Mouse (Mus musculus) layer of hippocampus, postnatal 25 days (tissue): ENCODE measurements around the gene Pnmal2. TPM values are rescaled to one million over a fixed set of nuclear protein-coding genes. Genes with fewer than 3 reads are reported as not detected.

Experiments used
- DNase-seq, 2 experiments: peaks; one replicate each; pipeline ENCODE4 v3.0.0; 2022; ENCODE audit warnings: mixed read lengths in 2 of 2, low spot score in 1 of 2; ENCODE audit errors: extremely low spot score in 1 of 2
- total RNA-seq, 2 experiments: library from RNA; stranded (reverse); gene quantifications; 2 replicates each; pipeline ENCODE4 v1.2.3; 2021

The Pnmal2 gene
- total RNA-seq, 2 experiments from 2014 or later, result 320 to 337 TPM

DNA sequence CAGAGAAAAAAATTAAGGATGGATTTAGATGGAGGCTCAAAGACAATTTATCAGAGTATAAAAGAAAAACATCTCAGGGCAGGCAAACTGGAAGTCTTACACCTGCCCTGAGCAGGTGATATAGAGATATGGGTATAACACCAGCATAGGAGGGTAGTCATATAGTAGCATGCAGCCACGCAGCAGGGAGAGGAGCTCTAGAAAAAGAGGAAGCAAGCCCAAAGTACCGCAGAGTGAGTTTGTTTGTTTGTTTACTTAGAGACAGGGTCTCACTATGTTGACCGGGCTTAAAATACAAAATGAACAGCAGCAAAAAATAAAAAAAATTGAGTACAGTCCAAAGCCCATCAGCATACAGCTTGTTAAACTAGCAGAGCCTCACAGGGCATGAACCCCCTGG is 26.7 kb downstream of the Pnmal2 start:
- DNase-seq, result no peak

DNA sequence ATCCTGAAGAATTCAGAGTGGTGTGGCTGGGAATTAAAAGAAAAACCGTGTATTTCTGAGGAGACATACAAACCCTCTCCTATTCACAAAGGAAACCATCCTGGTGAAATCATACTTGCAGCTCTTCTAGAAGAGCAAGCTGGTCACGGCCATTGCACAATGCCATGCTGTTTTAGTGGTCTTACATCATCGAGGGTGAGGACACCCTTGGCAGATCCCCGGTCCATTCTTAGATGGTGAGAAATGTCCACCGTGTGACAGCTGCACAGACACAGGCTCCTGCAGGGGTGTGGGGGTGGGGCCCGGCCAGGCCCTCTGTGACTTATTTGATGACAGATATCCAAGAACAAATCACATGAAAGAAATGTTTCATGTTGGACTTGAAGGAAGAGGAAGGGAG is 29.5 kb downstream of the Pnmal2 start:
- DNase-seq, result no peak

DNA sequence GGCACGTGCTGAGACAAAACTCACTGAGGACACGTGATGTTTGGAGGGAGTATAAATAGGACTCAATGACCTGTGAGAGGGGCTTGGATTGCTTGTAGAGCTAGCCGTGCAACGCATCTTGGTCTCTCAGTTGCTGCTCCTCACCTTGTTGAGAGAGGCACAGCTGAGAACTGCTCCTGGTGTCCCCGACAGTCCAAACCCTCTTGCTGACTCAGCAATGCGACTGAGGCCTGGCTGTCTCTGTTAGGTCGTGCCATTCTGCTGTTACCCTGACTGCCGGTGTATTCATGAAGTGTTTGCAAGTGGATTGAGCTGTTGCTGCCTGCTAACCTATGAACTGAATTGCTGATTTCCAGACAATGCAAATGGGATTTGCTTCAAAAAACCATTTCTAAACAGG is 31.8 kb downstream of the Pnmal2 start:
- no peak for DNase-seq

DNA sequence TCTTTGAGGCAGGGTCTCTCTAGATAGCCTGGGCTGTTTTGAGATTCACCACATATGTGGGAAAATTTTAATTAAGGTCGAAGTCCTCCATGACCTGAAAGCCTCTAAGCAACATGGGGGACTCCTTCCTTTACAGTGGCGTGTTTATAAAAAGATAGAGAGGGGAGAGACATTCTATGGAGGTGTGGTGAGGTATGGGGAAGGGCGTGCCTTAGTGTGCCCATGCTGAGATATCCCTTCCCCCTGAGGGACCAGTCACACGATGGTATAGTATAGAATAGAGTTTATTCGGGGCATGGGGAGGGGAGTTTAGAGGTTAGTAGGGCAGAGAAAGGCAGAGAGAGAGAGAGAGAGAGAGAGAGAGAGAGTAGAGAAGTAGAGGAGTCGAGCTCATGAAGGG is 33.7 kb downstream of the Pnmal2 start:
- DNase-seq, result no peak

DNA sequence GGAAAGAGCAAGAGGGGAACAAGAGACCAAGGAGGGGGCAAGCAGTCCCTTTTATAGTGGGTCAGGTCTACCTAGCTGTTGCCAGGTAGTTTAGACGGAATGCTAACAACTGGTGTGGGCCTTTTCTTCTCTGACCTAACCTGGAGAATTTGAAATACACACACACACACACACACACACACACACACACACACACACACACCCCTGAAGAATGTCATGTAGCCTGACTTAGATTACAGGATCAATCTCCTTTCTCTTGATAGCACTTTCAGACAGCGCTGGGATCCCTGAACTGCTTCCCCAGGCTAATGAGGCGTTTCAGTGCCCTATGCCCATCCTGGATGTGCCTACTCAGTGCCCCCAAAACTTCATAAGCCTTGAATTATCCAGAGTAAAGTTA is 34.1 kb downstream of the Pnmal2 start:
- no peak for DNase-seq

DNA sequence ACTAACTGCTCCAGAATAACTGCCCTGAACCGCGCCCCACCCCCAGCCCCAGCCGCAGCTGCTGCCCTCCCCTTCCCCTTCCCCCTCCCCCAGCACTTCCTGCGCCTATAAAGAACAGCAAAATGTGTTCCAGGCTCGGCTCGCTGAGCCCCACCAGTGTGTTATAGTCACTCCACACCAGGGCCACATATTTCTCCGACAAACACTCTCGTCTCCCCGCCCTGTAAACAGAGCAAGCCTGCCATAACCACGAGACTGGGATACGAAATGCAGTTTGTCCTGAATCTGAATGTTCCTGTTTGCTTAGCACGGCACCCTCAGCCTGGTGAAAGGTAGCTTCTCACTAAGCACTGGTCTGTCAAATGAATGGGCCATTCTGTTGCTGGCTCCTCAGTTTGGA is 35.9 kb downstream of the Pnmal2 start:
- DNase-seq, result peak in 1 of 2 experiments; percentile 41

DNA sequence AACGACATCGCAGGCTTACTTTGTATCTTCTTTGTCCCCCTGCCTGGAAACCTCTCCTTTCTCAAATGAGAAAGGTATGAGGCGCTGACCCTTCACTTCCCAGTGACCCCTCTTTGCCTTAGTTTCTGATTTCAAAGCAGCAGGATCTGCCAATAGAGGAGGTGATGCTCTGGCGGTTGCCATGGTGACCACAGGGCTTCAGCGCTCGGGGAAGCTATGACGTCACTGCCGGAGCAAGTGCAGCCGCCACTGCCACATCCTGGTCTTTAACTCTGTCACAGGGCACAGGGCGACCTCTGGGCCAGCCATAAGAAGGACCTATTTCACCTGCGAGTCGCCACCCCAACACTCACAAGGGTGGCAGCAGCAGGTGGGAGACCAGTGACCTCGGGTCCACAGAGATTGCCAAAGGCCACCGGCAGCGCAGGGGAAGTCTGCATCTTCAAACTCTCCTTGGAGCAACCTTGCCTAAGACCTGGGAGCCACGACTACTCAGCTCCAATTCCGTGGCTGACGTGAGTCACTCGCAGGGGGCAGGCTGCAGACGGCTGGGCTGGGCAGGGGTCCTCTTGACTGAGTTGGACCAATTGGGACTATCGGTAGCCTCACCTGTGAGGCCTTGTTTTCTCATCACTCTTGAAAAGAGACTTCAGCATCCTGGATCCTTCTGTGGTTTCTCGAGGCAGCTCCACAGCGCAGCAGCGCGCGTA is 38.5 kb downstream of the Pnmal2 start, which contains the start of gene Gm42372:
Gm42372 (plus strand) TSS at position 228 of the 710 bp plus-strand sequence.
- DNase-seq, result peak; percentile 69 to 74

DNA sequence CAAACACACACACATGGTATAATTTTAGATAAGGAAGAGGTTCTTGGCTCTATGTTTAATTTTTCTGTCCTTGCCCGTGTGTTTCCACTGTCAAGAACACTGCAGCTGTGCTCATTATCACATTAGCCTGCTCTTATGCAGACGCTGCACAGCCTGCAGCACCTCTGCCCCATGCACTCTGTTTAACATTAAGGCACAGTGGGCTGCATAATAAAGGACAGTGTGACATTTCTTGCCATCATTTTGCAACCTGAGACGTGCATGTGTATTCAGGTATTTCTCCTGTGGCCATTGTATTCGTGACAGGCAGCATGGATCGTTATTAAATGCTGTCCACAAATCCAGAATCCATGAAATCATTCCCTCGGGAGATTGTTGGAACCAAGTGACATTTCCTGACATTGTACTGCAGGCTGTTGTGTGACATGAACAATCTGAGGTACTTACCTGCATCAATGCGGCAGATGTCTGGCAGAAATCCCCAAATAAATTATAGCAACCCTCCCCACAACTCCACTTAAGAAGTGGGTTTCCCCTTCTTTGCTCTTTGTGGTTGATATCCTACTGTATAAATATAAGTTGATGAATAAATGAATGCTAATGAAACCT is 43.2 kb downstream of the Pnmal2 start:
- no peak for DNase-seq

DNA sequence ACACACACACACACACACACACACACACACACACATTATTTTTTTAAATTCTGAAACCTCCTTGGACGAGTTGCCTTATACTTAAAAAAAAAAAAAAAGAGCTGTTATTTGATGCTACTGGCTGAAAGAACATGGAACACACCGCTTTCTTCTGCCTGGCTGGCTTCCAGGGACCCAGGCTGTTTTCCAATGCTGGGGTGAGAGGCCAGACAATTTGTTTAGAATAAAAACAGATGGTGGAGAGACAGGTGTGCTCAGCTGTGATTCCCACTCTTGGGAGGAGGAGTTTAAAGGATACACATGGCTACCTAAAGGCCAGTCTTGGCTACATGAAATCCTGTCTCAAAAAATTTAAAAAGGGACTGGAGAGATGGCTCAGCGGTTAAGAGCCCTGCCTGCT is 43.9 kb downstream of the Pnmal2 start:
- DNase-seq, result no peak

DNA sequence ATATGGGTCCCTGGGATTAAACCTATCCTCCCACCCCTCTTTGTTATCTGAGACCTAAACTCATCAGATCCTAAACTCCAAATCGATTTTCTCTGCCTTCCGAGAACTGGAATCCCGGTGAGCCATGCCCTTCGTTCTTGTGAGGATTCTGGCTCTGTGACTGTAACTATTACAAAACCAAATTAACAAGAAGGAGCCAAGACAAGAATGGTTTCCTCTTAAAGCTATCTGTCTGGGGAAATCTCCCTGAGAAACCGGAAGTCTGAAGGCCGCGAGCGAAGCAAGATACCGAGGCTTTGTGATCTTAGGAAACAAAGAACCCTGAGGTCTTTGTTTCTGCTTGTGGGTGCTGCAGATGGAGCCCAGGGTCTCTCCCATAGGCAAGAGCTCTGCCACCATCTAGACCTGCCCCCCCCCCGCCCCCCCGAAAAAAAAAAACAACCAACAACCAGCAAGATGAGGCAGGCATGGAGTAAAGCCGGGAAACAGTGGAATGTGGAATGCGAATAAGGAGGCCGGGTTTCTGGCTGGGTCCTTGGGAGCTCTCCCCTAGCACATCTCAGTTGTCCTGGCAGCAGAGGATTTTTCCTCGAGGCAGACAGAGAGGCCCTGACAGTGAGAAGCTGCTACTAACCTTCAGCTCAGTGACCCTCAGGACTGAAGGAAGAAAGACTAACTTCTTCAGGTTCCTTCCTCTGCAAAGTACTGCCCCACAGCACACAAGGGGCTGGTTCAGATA is 45.7 kb downstream of the Pnmal2 start:
- no peak for DNase-seq

DNA sequence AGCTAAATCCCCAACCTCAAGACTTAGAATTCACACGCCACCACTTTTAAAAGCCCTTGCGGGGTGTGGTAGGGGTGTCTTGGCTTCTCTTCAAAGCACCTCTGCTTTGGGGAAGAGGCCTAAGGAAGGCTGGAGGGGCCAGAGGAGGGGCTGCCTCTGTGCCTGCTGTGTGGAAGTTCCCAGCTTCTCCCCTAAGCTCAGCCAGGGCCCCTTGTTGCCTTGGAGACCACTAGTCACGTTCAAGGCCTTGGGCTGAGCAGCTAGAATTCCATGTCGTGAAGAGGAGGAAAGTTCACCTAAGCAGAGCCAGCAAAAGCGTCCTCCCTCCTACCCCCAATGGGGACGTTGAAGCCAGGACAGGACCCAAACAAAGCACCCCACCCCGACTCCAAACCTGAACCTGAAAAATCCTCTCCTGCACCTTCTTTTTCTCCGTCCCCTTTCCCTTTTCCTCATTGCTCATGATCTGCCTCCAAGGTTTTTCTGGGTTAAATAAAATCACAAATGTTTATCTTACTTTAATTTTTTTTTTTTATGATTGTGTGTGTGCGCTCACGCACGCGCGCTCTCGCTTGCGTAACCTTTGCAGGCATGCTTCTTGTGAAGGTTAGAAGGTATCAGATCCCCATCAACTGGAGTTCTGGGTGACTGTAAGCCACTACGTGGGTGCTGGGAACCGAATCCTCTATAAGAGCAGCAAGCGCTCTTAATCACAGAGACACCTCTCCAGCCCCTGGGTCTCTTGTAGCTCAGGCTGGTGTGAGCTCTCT is 47.4 kb downstream of the Pnmal2 start:
- DNase-seq, result no peak

DNA sequence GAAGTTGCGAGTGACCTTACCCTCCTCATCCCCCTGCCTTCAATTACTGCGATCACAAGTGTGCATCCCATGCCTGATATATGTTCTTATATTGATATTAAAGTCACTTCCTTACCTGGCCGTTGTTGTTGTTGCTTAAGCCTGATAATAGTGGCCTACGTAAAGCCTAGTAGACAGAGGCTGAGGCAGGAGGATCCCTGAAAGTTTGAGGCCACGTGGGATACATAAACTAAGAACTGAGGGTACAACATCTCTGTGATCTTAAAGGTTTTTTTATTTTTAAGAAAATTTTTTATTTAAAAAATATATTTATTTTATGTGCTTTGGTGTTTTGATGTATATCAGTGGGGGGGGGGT is 47.9 kb downstream of the Pnmal2 start, which contains the start of gene Ccdc8:
Ccdc8 (plus strand) TSS at position 258 of the 357 bp plus-strand sequence.
- no peak for DNase-seq

DNA sequence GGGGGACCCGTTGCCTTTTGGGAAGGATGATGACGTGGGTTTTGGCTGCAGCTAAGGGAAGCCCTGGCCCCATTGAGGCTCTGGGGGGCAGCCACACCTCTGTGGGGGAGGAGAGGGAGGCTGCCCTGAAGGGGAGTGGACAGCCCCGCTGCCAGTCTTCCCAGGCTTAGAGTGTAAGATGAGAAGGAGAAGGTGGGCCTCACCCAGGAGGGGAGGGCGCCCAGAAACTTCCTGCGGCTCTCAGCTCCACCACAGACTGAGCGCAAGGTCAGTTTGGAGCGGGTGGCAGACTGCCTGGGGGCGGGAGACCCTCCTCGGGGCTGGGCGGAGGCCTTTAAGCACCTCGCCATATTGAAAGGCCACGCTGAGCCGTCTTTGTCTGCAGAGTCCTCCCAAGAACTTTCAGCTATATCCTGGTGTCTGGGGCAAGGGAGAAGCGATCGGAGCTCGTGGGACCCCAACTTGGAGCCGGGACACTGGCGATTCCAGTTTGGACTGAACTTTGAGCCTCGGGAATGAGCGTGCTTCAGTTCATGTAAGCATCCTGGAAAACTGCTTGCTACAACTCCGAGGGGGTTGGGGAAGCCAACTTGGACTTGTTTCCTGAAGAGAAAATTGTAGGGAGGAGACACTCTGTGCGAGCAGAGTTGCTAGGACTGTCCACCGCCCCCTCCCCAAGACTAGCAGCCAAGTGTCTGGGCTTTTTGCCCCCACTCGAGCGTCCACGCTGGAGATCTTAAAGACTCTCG is 49.3 kb downstream of the Pnmal2 start:
- peak in 1 of 2 experiments; percentile 19 for DNase-seq

DNA sequence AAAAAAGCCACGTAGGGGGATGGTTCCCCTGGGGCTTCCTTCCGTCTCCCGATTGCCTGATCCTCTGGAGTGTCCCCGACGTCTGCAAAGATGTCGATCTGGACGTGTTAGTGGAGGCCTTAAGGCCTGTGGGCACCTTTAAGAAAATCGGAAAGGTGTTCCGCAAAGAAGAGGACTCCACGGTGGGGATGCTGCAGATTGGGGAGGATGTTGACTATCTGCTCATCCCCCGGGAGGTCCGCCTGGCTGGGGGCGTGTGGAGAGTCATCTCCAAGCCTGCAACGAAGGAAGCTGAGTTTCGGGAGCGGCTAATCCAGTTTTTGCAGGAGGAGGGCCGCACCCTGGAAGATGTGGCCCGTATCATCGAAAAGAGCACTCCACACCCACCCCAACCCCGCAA is 49.9 kb downstream of the Pnmal2 start:
- DNase-seq, result no peak

DNA sequence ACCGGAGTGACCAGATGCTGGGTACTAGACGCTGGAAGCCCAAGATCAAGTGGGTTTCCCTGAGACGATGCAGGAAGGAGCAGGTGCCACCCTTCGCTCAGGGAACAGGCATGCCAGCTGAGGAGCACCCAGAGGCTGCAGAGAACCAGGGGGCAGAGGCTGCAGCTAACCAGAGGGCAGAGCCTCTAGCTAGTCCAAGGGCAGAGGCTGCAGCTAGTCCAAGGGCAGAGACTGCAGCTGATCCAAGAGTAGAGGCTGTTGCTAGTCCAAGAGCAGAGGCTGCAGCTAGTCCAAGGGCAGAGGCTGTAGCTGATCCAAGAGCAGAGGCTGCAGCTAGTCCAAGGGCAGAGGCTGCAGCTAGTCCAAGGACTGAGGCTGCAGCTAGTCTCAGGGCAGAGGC is 50.9 kb downstream of the Pnmal2 start:
- no peak for DNase-seq

Other genes with a start within 250 kb of the Pnmal2 start
- not detected for gene Ceacam9, start 222.8 kb upstream of the Pnmal2 start, total RNA-seq
- gene Ap2s1, start 206.3 kb upstream of the Pnmal2 start, total RNA-seq, result 100 to 1,000 TPM; 278 to 315 TPM
- 1 to 10 TPM; 2.4 to 3.5 TPM for gene Slc1a5, start 163.3 kb upstream of the Pnmal2 start, total RNA-seq
- 100 to 1,000 TPM; 322 to 327 TPM for gene Strn4, start 128.8 kb upstream of the Pnmal2 start, total RNA-seq
- gene Fkrp, start 128.0 kb upstream of the Pnmal2 start, total RNA-seq, result 10 to 100 TPM; 46.7 to 47.7 TPM
- gene Prkd2, start 101.8 kb upstream of the Pnmal2 start, total RNA-seq, result 1 to 10 TPM; 5.2 to 6.9 TPM
- 100 to 1,000 TPM; 150 to 160 TPM for gene Dact3, start 69.4 kb upstream of the Pnmal2 start, total RNA-seq
- gene Gng8, start 52.9 kb upstream of the Pnmal2 start, total RNA-seq, result 1 to 10 TPM; 2.5 to 3.2 TPM
- under 1 TPM in 1 of 2 experiments, not detected in 1; 0.09 TPM for gene Ptgir, start 38.2 kb upstream of the Pnmal2 start, total RNA-seq
- 1,000 to 10,000 TPM; 2,256 to 2,439 TPM for gene Calm3, start 20.6 kb upstream of the Pnmal2 start, total RNA-seq
- 100 to 1,000 TPM; 104 to 117 TPM for gene Pnmal1, start 15.0 kb downstream of the Pnmal2 start, total RNA-seq
- 10 to 100 TPM; 52.6 to 53.6 TPM for gene Gm42372, start 38.4 kb downstream of the Pnmal2 start, total RNA-seq
- 1 to 10 TPM; 2.2 to 2.5 TPM for gene Ccdc8, start 48.0 kb downstream of the Pnmal2 start, total RNA-seq
- gene Ppp5c, start 83.2 kb downstream of the Pnmal2 start, total RNA-seq, result 100 to 1,000 TPM; 150 to 153 TPM
- gene Hif3a, start 117.7 kb downstream of the Pnmal2 start, total RNA-seq, result 1 to 10 TPM; 4.1 to 9.1 TPM
- 1 to 10 TPM; 3.4 to 3.7 TPM for gene Psg16, start 129.4 kb downstream of the Pnmal2 start, total RNA-seq
- not detected for gene Ceacam3, start 205.6 kb downstream of the Pnmal2 start, total RNA-seq